Mouse (Mus musculus) olfactory bulb, adult 2 months (tissue): Measurements from ENCODE around the gene Zfp523.
A peak's percentile ranks its signal among the peaks of the same experiment; 100 is the strongest.

Source experiments
- CTCF ChIP-seq: fragments of 200-500 bp; IDR thresholded peaks from 2 replicates; pipeline ENCODE4 v1.5.1; 2012; ENCODE audit warnings: low read depth, mild to moderate bottlenecking, low read length, moderate library complexity; ENCODE audit not compliant: insufficient read depth
- POLR2A ChIP-seq: fragments of 200-500 bp; IDR thresholded peaks from 2 replicates; pipeline ENCODE4 v1.6.1; 2012; ENCODE audit warnings: mild to moderate bottlenecking, low read depth, low read length, moderate library complexity; ENCODE audit not compliant: insufficient read depth

DNA sequence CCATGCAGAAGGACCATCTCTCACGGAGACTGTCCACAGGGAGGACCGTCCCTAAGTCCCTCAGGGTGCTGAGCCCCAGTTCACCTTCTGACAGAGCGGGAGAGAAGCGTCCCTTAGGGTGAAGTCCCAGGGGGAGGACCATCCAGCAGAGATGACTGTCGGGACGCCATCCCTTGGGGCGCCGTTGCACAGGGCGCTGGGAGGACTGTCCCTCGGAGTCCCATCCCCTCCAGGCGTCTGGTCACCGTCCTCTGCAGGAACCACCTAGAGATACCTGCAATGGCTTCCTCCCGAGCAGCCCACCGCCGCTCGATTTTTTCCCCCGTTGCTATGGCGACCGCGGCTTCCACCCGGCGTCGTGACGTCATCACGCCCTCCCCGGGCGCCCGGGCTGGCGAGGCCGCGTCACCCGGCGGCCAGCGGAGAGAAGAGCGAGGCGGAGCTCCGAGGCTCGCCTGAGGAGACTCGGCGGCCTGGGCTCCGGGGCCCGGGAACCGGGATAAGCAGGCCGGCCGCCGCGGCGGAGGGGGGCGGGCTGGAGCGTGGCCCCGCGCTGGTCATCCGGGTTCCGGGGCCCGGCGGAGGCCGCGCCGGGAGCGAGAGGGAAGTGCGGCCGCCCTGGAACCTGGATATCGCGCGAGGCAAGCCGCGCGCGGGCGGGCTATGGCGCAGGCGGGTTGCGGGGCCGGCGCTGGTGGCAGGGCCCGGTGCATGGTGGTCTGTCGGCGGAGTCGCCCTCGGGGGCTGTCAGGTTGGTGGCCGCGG, at the start of gene Zfp523:
- no peak for TF ChIP-seq CTCF
- TF ChIP-seq POLR2A: peak; percentile 96
